Mouse (Mus musculus): ENCODE data around the gene Hmga2. TPM values are rescaled to one million over a fixed set of nuclear protein-coding genes. Genes with fewer than 3 reads are reported as not detected.

Gene Hmga2
- total and polyA plus RNA-seq, 2 experiments from 2014 or later = 0.24 to 0.52 TPM

GRCm38 (mm10) chr10:120487881-120488280 lies 11.6 kb upstream of the Hmga2 start:
- WGBS = 96% methylated on average over 1 of the region's 1 CpGs
- H3K27ac ChIP-seq (ENCODE audit: low read depth, low read length) = no peak overlapping the region

DNA sequence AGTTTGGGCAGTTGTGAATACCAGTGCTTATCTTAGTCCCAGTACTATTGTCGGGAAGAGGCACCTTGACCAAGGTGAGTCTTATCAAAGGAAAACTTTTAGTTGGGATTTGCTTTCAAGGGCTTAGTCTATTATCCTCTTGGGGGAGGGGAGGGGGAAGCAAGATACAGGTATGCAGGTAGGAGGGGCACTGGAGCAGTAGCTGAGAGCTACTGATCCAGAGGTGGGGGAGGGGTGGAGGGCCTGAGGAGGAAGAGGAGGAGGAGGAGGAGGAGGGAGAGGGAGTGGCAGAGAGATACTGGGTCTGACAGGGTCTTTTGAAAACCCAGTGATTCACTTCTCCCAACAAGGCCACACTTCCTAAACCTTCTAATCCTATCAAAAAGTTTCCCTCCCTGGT lies 9.2 kb upstream of the Hmga2 start:
- 83% methylated on average over 1 of the region's 1 CpGs for WGBS
- no peaks in the 10 kb centered on the region for H3K36me3 ChIP-seq (ENCODE audit: insufficient read depth)
- no peak for TF ChIP-seq CTCF (IDR thresholded peaks at IDR 0.05; ENCODE audit: low read depth)
- no peak overlapping the region for H3K4me3 ChIP-seq (ENCODE audit: low read depth, low read length)
- no peak for ATAC-seq
- H3K9me3 ChIP-seq (ENCODE audit: low read length) = peaks cover 10% of the 10 kb centered on the region; the same call in 1 of the 2 replicates
- no peak overlapping the region for H3K9ac ChIP-seq
- H3K27me3 ChIP-seq (ENCODE audit: insufficient read depth, low read length) = no peaks in the 10 kb centered on the region
- DNase-seq = no peak
- no peak overlapping the region for H3K4me2 ChIP-seq (ENCODE audit: low read depth)
- H3K4me1 ChIP-seq (ENCODE audit: insufficient read depth) = no peaks in the 10 kb centered on the region
- H3K27ac ChIP-seq (ENCODE audit: low read depth, low read length) = no peak overlapping the region

More at GRCm38 (mm10) chr10:120487881-120488280, 11.6 kb upstream of the Hmga2 start:
- H3K9me3 ChIP-seq (ENCODE audit: low read length) = peaks cover 10% of the 10 kb centered on the region; the same call in 1 of the 2 replicates
- H3K4me1 ChIP-seq (ENCODE audit: insufficient read depth) = no peaks in the 10 kb centered on the region
- H3K9ac ChIP-seq = no peak overlapping the region
- TF ChIP-seq CTCF (IDR thresholded peaks at IDR 0.05; ENCODE audit: low read depth) = no peak
- no peaks in the 10 kb centered on the region for H3K27me3 ChIP-seq (ENCODE audit: insufficient read depth, low read length)
- no peak overlapping the region for H3K4me3 ChIP-seq (ENCODE audit: low read depth, low read length)
- ATAC-seq (no peak), DNase-seq (no peak)
- H3K4me2 ChIP-seq (ENCODE audit: low read depth) = no peak overlapping the region
- H3K36me3 ChIP-seq (ENCODE audit: insufficient read depth) = no peaks in the 10 kb centered on the region

GRCm38 (mm10) chr10:120484144-120484543 lies 7.9 kb upstream of the Hmga2 start:
- DNase-seq (no peak), ATAC-seq (no peak)
- Histone ChIP-seq H3K27me3 (ENCODE audit: insufficient read depth, low read length) (no peaks in the 10 kb centered on the region), H3K27ac (ENCODE audit: low read depth, low read length) (no peak overlapping the region), H3K4me1 (ENCODE audit: insufficient read depth) (no peaks in the 10 kb centered on the region), H3K36me3 (ENCODE audit: insufficient read depth) (no peaks in the 10 kb centered on the region), H3K4me3 (ENCODE audit: low read depth, low read length) (no peak overlapping the region), H3K9me3 (ENCODE audit: low read length) (peaks cover 10% of the 10 kb centered on the region; the same call in 1 of the 2 replicates), H3K9ac (no peak overlapping the region), H3K4me2 (ENCODE audit: low read depth) (no peak overlapping the region)
- WGBS = 88% methylated on average over 4 of the region's 4 CpGs
- TF ChIP-seq CTCF (IDR thresholded peaks at IDR 0.05; ENCODE audit: low read depth) = no peak

DNA sequence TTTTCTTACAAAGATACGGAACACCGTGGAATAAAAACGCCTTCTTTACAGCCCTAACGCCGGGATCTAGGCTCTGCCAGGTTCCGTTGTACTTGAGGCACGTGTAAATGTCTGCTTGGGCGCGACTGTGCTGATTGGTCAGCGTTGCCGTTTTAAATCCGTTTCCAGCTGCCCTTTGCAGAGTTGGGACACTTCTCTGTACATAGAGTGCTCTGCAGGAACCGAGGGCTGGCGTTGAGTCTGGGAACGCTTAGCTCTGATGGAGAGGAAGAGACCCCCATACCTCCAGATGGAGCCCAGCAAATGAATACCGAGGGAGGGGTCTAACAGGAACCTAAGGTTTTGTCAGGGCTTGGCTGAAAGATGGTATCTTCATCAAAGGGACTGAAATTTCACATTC lies 1.9 kb upstream of the Hmga2 start:
- DNase-seq (peak; percentile 38), ATAC-seq (no peak)
- no peak for TF ChIP-seq CTCF (IDR thresholded peaks at IDR 0.05; ENCODE audit: low read depth)
- Histone ChIP-seq H3K9ac (no peak overlapping the region), H3K27me3 (ENCODE audit: insufficient read depth, low read length) (peaks cover 18% of the 10 kb centered on the region), H3K4me2 (ENCODE audit: low read depth) (0 out of 2 replicates have a peak overlapping the region, but pooled peaks have one; percentile 13), H3K9me3 (ENCODE audit: low read length) (no peaks in the 10 kb centered on the region), H3K4me1 (ENCODE audit: insufficient read depth) (peaks cover 25% of the 10 kb centered on the region), H3K36me3 (ENCODE audit: insufficient read depth) (no peaks in the 10 kb centered on the region), H3K27ac (ENCODE audit: low read depth, low read length) (no peak overlapping the region), H3K4me3 (ENCODE audit: low read depth, low read length) (0 out of 2 replicates have a peak overlapping the region, but pooled peaks have one; percentile 6)
- under 1% methylated on average over 16 of the region's 16 CpGs for WGBS

DNA sequence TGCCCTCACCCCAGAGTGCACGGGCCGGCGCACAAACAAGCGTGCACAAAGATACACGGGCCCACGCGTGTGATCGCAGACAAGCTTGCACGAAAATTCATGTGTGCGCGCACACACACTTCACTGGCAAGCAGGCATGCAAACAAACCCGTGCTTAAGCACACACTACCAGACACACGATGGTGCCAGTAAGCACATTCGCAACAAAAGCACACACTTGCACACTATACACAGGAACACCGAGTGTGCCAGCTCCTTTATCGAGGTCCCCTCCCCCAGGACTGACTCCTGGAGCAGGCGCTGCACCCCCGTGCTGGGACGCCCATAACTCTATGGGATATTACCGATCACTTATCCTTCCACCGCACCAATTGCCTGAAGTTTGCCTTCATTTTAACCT lies 1.2 kb upstream of the Hmga2 start:
- ATAC-seq (peak; percentile 16; the same call in 1 of the 2 replicates), DNase-seq (peak; percentile 43)
- no peak for TF ChIP-seq CTCF (IDR thresholded peaks at IDR 0.05; ENCODE audit: low read depth)
- Histone ChIP-seq H3K9me3 (ENCODE audit: low read length) (no peaks in the 10 kb centered on the region), H3K4me1 (ENCODE audit: insufficient read depth) (peaks cover 25% of the 10 kb centered on the region), H3K27ac (ENCODE audit: low read depth, low read length) (no peak overlapping the region), H3K4me2 (ENCODE audit: low read depth) (peak overlapping the region; percentile 91), H3K4me3 (ENCODE audit: low read depth, low read length) (peak overlapping the region; percentile 42), H3K9ac (0 out of 2 replicates have a peak overlapping the region, but pooled peaks have one; percentile 10), H3K27me3 (ENCODE audit: insufficient read depth, low read length) (peaks cover 22% of the 10 kb centered on the region), H3K36me3 (ENCODE audit: insufficient read depth) (no peaks in the 10 kb centered on the region)
- under 1% methylated on average over 21 of the region's 21 CpGs for WGBS

DNA sequence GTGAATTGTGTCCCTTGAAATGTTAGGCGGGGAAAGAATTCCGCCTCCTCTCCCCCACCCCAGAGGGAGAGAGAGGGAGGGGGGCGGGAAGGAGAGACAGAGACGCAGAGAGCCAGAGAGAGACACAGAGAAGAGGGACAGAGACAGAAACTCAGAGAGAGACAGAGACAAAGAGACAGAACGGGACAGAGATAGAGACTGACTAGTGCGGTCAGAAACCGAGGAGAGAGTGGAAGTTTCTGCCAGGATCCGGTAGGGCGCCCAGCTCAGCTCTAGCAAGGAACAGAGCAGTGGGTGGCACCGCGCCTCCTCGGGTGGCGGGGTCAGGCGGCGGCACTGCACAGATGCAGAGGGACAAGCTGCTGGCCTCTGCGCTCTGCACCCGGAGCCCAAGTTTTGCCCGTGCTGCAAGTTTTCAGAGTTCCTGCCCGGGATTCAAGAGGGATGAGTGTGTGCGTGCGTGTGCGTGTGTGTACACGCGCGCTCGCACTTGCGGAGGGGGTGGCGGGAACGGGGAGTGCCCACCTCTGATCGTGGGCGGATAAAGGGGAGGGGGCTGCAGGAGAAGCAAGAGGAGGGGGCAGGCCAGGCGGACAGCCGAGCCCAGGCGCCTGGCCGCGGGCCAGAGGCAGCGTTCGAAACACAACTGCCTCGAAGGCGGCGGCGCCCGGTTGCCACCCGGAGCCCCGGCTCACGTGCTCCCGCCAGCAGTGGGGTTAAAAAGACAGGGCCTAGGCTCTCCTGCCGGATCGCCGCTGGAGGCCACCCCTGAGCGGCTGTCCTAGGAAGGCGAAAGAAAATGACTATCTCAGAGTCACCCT lies 457 bp upstream of the Hmga2 start:
- WGBS = under 1% methylated on average over 51 of the region's 52 CpGs
- Histone ChIP-seq H3K4me1 (ENCODE audit: insufficient read depth) (peaks cover 25% of the 10 kb centered on the region), H3K4me2 (ENCODE audit: low read depth) (peak overlapping the region; percentile 91), H3K9me3 (ENCODE audit: low read length) (no peaks in the 10 kb centered on the region), H3K4me3 (ENCODE audit: low read depth, low read length) (peak overlapping the region; percentile 42), H3K27ac (ENCODE audit: low read depth, low read length) (no peak overlapping the region), H3K9ac (0 out of 2 replicates have a peak overlapping the region, but pooled peaks have one; percentile 33), H3K36me3 (ENCODE audit: insufficient read depth) (no peaks in the 10 kb centered on the region), H3K27me3 (ENCODE audit: insufficient read depth, low read length) (peaks cover 23% of the 10 kb centered on the region)
- TF ChIP-seq CTCF (IDR thresholded peaks at IDR 0.05; ENCODE audit: low read depth) = 0 out of 2 replicates have a peak, but pooled peaks have one; percentile 6
- peak; percentile 37 for DNase-seq
- peak; percentile 38; the same call in 1 of the 2 replicates for ATAC-seq

DNA sequence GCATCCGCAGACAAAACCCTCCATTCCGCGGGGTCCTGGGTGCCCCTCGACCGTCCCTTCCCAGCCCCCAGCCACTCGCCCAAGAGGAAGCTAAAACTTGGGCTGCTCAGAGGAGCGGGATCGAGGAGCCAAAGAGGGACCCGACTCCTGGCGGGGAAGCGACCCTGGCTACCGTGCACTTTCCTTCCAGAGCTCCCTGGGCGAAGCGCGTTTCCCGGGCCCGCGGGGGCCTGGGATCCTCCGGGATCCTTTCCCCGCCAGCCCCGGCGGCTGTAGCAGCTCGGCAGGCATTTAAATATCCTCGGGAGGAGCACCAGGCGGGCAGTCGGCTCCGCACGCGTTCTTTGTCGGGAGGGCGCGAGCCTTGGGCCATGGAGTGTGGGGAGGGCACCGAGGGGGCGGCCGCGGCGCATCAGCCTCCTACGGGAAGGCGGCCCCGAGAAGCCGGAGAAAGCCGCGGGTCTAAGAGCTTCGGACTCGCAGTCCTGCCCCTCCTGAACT lies 1.2 kb downstream of the Hmga2 start:
- ATAC-seq (peak; percentile 28), DNase-seq (peak; percentile 40)
- peak overlapping the region; percentile 91 for H3K4me2 ChIP-seq (ENCODE audit: low read depth)
- no peaks in the 10 kb centered on the region for H3K36me3 ChIP-seq (ENCODE audit: insufficient read depth)
- no peaks in the 10 kb centered on the region for H3K9me3 ChIP-seq (ENCODE audit: low read length)
- H3K27ac ChIP-seq (ENCODE audit: low read depth, low read length) = no peak overlapping the region
- peak overlapping the region; percentile 42 for H3K4me3 ChIP-seq (ENCODE audit: low read depth, low read length)
- H3K27me3 ChIP-seq (ENCODE audit: insufficient read depth, low read length) = peaks cover 23% of the 10 kb centered on the region
- no peak for TF ChIP-seq CTCF (IDR thresholded peaks at IDR 0.05; ENCODE audit: low read depth)
- H3K9ac ChIP-seq = 0 out of 2 replicates have a peak overlapping the region, but pooled peaks have one; percentile 33
- WGBS = under 1% methylated on average over 41 of the region's 45 CpGs
- peaks cover 25% of the 10 kb centered on the region for H3K4me1 ChIP-seq (ENCODE audit: insufficient read depth)

Data from forebrain, postnatal 0 days (tissue).